Mouse (Mus musculus) cerebellum, postnatal 4 days (tissue): ENCODE data around the gene C530025M09Rik.

Experiments used
- DNase-seq, 2 experiments: peaks; one replicate each; pipeline ENCODE4 v3.0.0; 2022; ENCODE audit warnings: low spot score in 2 of 2, mixed read lengths in 1 of 2

The C530025M09Rik gene

GRCm38 (mm10) chr2:149804599-149805140 is 26.3 kb downstream of the C530025M09Rik start:
- no peak for DNase-seq

GRCm38 (mm10) chr2:149798613-149799012 is 32.4 kb downstream of the C530025M09Rik start:
- no peak for DNase-seq
